Comparison of ENCODE assay signal across 8 mouse cellular contexts in the genomic region with DNA sequence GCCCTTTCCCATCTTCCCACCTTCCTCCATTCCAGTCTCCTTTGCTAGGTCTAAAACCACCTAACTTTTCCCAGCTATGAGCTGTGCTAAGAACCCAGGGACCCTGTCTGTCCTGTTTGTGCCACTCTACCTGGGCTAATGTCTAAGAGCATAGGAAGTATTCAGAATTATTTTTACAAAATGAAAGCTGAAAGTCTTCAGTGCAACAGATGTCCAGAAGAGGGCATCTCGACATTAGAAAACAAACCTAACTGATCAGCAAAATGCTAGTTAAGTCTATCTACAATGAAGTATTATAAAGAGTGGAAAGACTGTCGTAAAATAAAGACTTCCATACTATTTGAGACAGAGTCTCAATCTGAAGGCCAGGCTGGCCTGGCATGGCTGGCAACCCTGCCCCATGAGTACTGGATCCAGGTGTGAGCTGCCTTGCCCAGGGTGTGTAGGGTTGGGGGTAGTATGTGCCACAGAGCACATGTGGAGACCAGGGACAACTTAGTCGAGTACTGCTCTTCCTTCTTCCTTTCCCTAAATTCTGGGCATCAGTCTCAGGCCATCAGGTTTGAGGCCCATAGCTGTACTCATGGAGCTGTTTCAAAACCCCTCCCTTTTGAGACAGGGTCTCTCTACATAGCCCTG. TPM values are rescaled to one million over a fixed set of nuclear protein-coding genes. Genes with fewer than 3 reads are reported as not detected.
DNase-seq lines count a peak whose midpoint lies in the region; ATAC-seq and TF ChIP-seq lines count a peak whose summit lies in the region.

No protein-coding gene starts in this region.

- H3K36me3 ChIP-seq in forebrain, embryonic 13.5 days (ENCODE audit: poor library complexity, severe bottlenecking): no peaks in the 10 kb centered on the region
- H3K36me3 ChIP-seq in forebrain, embryonic 11.5 days (ENCODE audit: control insufficient read depth, insufficient read depth, low read length): no peaks in the 10 kb centered on the region
- H3K36me3 ChIP-seq in midbrain, embryonic 14.5 days (ENCODE audit: control insufficient read depth, insufficient read depth, low read length): no peaks in the 10 kb centered on the region
- no peaks in the 10 kb centered on the region for H3K36me3 ChIP-seq in midbrain, embryonic 11.5 days (ENCODE audit: control insufficient read depth, insufficient read depth, low read length)
- no peaks in the 10 kb centered on the region for H3K36me3 ChIP-seq in forebrain, postnatal 0 days (ENCODE audit: insufficient read depth)

- no peak overlapping the region for H3K4me2 ChIP-seq in forebrain, embryonic 13.5 days
- H3K4me2 ChIP-seq in forebrain, embryonic 11.5 days (ENCODE audit: low read depth, low read length, severe bottlenecking): no peak overlapping the region
- no peak overlapping the region for H3K4me2 ChIP-seq in midbrain, embryonic 14.5 days (ENCODE audit: low read length)
- H3K4me2 ChIP-seq in midbrain, embryonic 11.5 days: no peak overlapping the region
- H3K4me2 ChIP-seq in forebrain, postnatal 0 days (ENCODE audit: low read depth): no peak overlapping the region

- no peaks in the 10 kb centered on the region for H3K4me1 ChIP-seq in forebrain, embryonic 13.5 days
- no peaks in the 10 kb centered on the region for H3K4me1 ChIP-seq in forebrain, embryonic 11.5 days (replicated peaks; ENCODE audit: control insufficient read depth, insufficient read depth, low read length)
- H3K4me1 ChIP-seq in midbrain, embryonic 14.5 days (ENCODE audit: control insufficient read depth, insufficient read depth, low read length): no peaks in the 10 kb centered on the region
- no peaks in the 10 kb centered on the region for H3K4me1 ChIP-seq in midbrain, embryonic 11.5 days (ENCODE audit: control insufficient read depth, insufficient read depth, low read length)
- H3K4me1 ChIP-seq in forebrain, postnatal 0 days (ENCODE audit: insufficient read depth): no peaks in the 10 kb centered on the region

- TF ChIP-seq CTCF in forebrain, postnatal 0 days (IDR thresholded peaks at IDR 0.05; ENCODE audit: low read depth): peak; percentile 74

- H3K27me3 ChIP-seq in forebrain, embryonic 13.5 days: no peaks in the 10 kb centered on the region
- no peaks in the 10 kb centered on the region for H3K27me3 ChIP-seq in forebrain, embryonic 11.5 days (ENCODE audit: control insufficient read depth, insufficient read depth, low read length)
- H3K27me3 ChIP-seq in midbrain, embryonic 14.5 days (ENCODE audit: control insufficient read depth, insufficient read depth, low read length): no peaks in the 10 kb centered on the region
- H3K27me3 ChIP-seq in midbrain, embryonic 11.5 days (ENCODE audit: control insufficient read depth, insufficient read depth, low read length): no peaks in the 10 kb centered on the region
- H3K27me3 ChIP-seq in forebrain, postnatal 0 days (ENCODE audit: insufficient read depth, low read length): no peaks in the 10 kb centered on the region

- no peak overlapping the region for H3K27ac ChIP-seq in forebrain, embryonic 13.5 days
- H3K27ac ChIP-seq in forebrain, embryonic 11.5 days (ENCODE audit: low read depth, low read length): no peak overlapping the region
- H3K27ac ChIP-seq in midbrain, embryonic 14.5 days (replicated peaks; ENCODE audit: low read depth, low read length): no peak overlapping the region
- H3K27ac ChIP-seq in midbrain, embryonic 11.5 days (ENCODE audit: low read depth, low read length): no peak overlapping the region
- no peak overlapping the region for H3K27ac ChIP-seq in forebrain, postnatal 0 days (ENCODE audit: low read depth, low read length)

- ATAC-seq in forebrain, embryonic 13.5 days: 0 out of 2 replicates have a peak, but pooled peaks have one; percentile 41
- no peak for ATAC-seq in forebrain, embryonic 11.5 days (replicated peaks; ENCODE audit: low FRiP score)
- ATAC-seq in midbrain, embryonic 14.5 days (ENCODE audit: low FRiP score, low TSS enrichment): no peak
- ATAC-seq in midbrain, embryonic 11.5 days (ENCODE audit: low FRiP score): no peak
- ATAC-seq in forebrain, postnatal 0 days: peak; percentile 67

- no peak for DNase-seq in forebrain, embryonic 11.5 days (ENCODE audit: low spot score)
- DNase-seq in midbrain, embryonic 14.5 days: peak; percentile 76
- DNase-seq in midbrain, embryonic 11.5 days (ENCODE audit: low spot score, missing footprints): no peak
- peak; percentile 60 for DNase-seq in forebrain, postnatal 0 days
- peak; percentile 53 for DNase-seq in lung, postnatal 25 days (ENCODE audit: low spot score)
- no peak for DNase-seq in urinary bladder, postnatal 4 days (ENCODE audit: low spot score in 2 of 2)
- DNase-seq in left cerebral cortex, postnatal 10 days (ENCODE audit: extremely low spot score in 1 of 2, low spot score in 2 of 2): no peak

- H3K9ac ChIP-seq in forebrain, embryonic 13.5 days: no peak overlapping the region
- H3K9ac ChIP-seq in forebrain, embryonic 11.5 days (ENCODE audit: low read length): no peak overlapping the region
- H3K9ac ChIP-seq in midbrain, embryonic 14.5 days (replicated peaks; ENCODE audit: low read length): no peak overlapping the region
- no peak overlapping the region for H3K9ac ChIP-seq in midbrain, embryonic 11.5 days (ENCODE audit: low read length)
- no peak overlapping the region for H3K9ac ChIP-seq in forebrain, postnatal 0 days

- WGBS in forebrain, embryonic 13.5 days: 65% methylated on average over 3 of the region's 3 CpGs
- WGBS in forebrain, embryonic 11.5 days: 62% methylated on average over 3 of the region's 3 CpGs
- WGBS in midbrain, embryonic 14.5 days: 63% methylated on average over 3 of the region's 3 CpGs
- 65% methylated on average over 3 of the region's 3 CpGs for WGBS in midbrain, embryonic 11.5 days
- 50% methylated on average over 3 of the region's 3 CpGs for WGBS in forebrain, postnatal 0 days

- no peak overlapping the region for H3K4me3 ChIP-seq in forebrain, embryonic 13.5 days
- H3K4me3 ChIP-seq in forebrain, embryonic 11.5 days (ENCODE audit: low read depth, low read length): no peak overlapping the region
- no peak overlapping the region for H3K4me3 ChIP-seq in midbrain, embryonic 14.5 days (replicated peaks; ENCODE audit: low read depth, low read length)
- H3K4me3 ChIP-seq in midbrain, embryonic 11.5 days (ENCODE audit: low read depth, low read length): no peak overlapping the region
- no peak overlapping the region for H3K4me3 ChIP-seq in forebrain, postnatal 0 days (ENCODE audit: low read depth, low read length)

- intact Hi-C loops in left cerebral cortex, postnatal 10 days (cut with DNase I): loop anchor here (1.0 to 10.0 kb wide), 2 partner anchors 159 to 471 kb away; no protein-coding TSS in a partner anchor

- H3K9me3 ChIP-seq in forebrain, embryonic 13.5 days (replicated peaks): no peaks in the 10 kb centered on the region
- H3K9me3 ChIP-seq in forebrain, embryonic 11.5 days (ENCODE audit: control insufficient read depth, low read length): no peaks in the 10 kb centered on the region
- H3K9me3 ChIP-seq in midbrain, embryonic 14.5 days (ENCODE audit: control insufficient read depth, low read length): no peaks in the 10 kb centered on the region
- no peaks in the 10 kb centered on the region for H3K9me3 ChIP-seq in midbrain, embryonic 11.5 days (ENCODE audit: control insufficient read depth, low read length)
- H3K9me3 ChIP-seq in forebrain, postnatal 0 days (ENCODE audit: low read length): no peaks in the 10 kb centered on the region

RNA-seq across cellular contexts. Expression of gene Mfsd4b1, which starts 28.3 kb away (rescaled TPM):
- polyA plus RNA-seq in forebrain, embryonic 13.5 days (2015; fragmentation: Nextera tagmentation; extraction: Ambion mirVana): not detected in 2 replicates
- not detected in 2 replicates for polyA plus RNA-seq in forebrain, embryonic 11.5 days (2014; fragmentation: Nextera tagmentation; extraction: Ambion mirVana)
- polyA plus RNA-seq in midbrain, embryonic 14.5 days (2014; fragmentation: Nextera tagmentation; extraction: Ambion mirVana): 0.35 and 0.50 TPM in 2 replicates
- polyA plus RNA-seq in midbrain, embryonic 11.5 days (2014; fragmentation: Nextera tagmentation; extraction: Ambion mirVana): not detected in 2 replicates
- 0.15 and 0.62 TPM in 2 replicates for total RNA-seq in forebrain, postnatal 0 days (2014; rRNA removed)
- polyA plus RNA-seq in forebrain, postnatal 0 days (2015; fragmentation: Nextera tagmentation; extraction: Ambion mirVana): 0.21 and 0.94 TPM in 2 replicates
- under 1 TPM in 1 of 2 experiments, not detected in 1; 0.28 TPM for total RNA-seq in left cerebral cortex, postnatal 10 days (2021)

Comparison
In these comparisons a context has a peak if more than half of its experiments do, and no peak if none do; other contexts are left out.
1. ATAC-seq: peak in forebrain, embryonic 13.5 days (single experiment) and forebrain, postnatal 0 days (single experiment); none in forebrain, embryonic 11.5 days (single experiment), midbrain, embryonic 14.5 days (single experiment) and midbrain, embryonic 11.5 days (single experiment).
2. DNase-seq: peak in midbrain, embryonic 14.5 days (single experiment), forebrain, postnatal 0 days (single experiment) and lung, postnatal 25 days (single experiment); none in forebrain, embryonic 11.5 days (single experiment), midbrain, embryonic 11.5 days (single experiment), urinary bladder, postnatal 4 days (0 of 2) and left cerebral cortex, postnatal 10 days (0 of 2).